Mouse (Mus musculus) cortical plate, adult 2 months (tissue): Measurements from ENCODE around the gene Nf1. TPM values are rescaled to one million over a fixed set of nuclear protein-coding genes. Genes with fewer than 3 reads are reported as not detected.
A peak's percentile ranks its signal among the peaks of the same experiment; 100 is the strongest.

Experiments
- H3K27ac ChIP-seq: fragments of 200-500 bp; 2 replicates; pipeline ENCODE4 v1.5.1; 2012; ENCODE audit warnings: low read length, control low read depth, inconsistent platforms; ENCODE audit not compliant: insufficient read depth
- H3K4me1 ChIP-seq: fragments of 200-500 bp; 2 replicates; pipeline ENCODE4 v1.6.1; 2011; ENCODE audit warnings: low read length; ENCODE audit not compliant: control insufficient read depth, insufficient read depth
- H3K4me3 ChIP-seq: fragments of 200-500 bp; 2 replicates; pipeline ENCODE4 v1.5.1; 2011; ENCODE audit warnings: mild to moderate bottlenecking, low read length, control low read depth; ENCODE audit not compliant: insufficient read depth
- CTCF ChIP-seq: fragments of 200-500 bp; IDR thresholded peaks from 2 replicates; pipeline ENCODE4 v1.5.1; 2011; ENCODE audit warnings: mild to moderate bottlenecking, control low read depth, low read length; ENCODE audit not compliant: insufficient read depth; ENCODE audit errors: extremely low read depth
- POLR2A ChIP-seq: fragments of 200-500 bp; IDR thresholded peaks from 2 replicates; pipeline ENCODE4 v1.6.1; 2011; ENCODE audit warnings: mild to moderate bottlenecking, low read length, control low read depth; ENCODE audit not compliant: insufficient read depth; ENCODE audit errors: extremely low read depth
- polyA plus RNA-seq: library from polyadenylated mRNA; depleted of rRNA; stranded (reverse); fragments of >200 nt; gene quantifications from 2 replicates; pipeline ENCODE4 v1.2.3, GENCODE M21; 2012

Gene Nf1
- polyA plus RNA-seq, 1 experiment, result 33.8 TPM

- H3K4me3 ChIP-seq, result no peak overlapping the region
- no peaks in the 10 kb centered on the region for H3K4me1 ChIP-seq
- no peak for TF ChIP-seq POLR2A
- TF ChIP-seq CTCF, result no peak
- no peak overlapping the region for H3K27ac ChIP-seq
These were observed 33.5 kb downstream of the Nf1 start for GRCm38 (mm10) chr11:79373031-79373430.

GRCm38 (mm10) chr11:79398336-79398735 lies 58.8 kb downstream of the Nf1 start:
- Histone ChIP-seq H3K27ac (no peak overlapping the region), H3K4me1 (peaks cover 1% of the 10 kb centered on the region; the same call in 1 of the 2 replicates), H3K4me3 (no peak overlapping the region)
- TF ChIP-seq CTCF, result peak; percentile 95
- no peak for TF ChIP-seq POLR2A

GRCm38 (mm10) chr11:79403625-79404319 lies 64.3 kb downstream of the Nf1 start:
- no peak overlapping the region for H3K4me3 ChIP-seq
- H3K4me1 ChIP-seq, result no peaks in the 10 kb centered on the region
- no peak overlapping the region for H3K27ac ChIP-seq
- TF ChIP-seq CTCF (no peak), POLR2A (no peak)

DNA sequence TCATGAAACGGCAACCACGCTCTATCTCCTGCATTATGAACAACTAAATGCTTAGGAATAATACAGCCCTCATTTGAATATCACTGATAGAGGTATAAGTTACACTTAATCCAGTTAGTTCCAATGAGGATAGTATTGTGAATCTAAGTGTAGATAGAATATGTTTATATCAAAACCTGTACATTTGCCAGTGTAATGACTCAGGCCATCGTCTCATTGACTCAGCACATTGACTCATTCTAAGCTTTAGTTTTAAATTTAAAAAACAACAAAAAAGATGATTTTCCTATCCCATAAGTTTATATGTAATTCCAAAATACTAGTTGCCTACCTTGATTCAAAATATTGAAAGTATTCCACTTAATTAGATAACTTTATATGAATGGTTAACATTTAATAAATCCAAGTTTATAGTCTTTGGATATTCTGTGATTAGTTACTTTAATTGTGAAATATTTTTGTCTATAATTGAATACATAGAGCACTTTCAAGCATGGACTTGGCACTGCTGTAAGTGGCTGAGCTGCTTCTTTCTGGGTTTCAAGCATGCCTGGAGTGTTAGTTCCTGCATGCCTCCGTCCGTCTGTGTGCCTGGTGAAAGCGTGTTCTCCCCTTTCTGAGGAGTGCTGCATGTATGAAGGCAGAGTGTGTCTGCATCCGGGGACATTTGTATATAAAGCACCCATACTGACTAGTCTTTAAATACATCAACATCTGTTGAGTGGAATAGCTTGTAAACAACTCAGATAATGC lies 74.4 kb downstream of the Nf1 start:
- no peak overlapping the region for H3K27ac ChIP-seq
- no peak for TF ChIP-seq CTCF
- TF ChIP-seq POLR2A, result no peak
- H3K4me3 ChIP-seq, result no peak overlapping the region

GRCm38 (mm10) chr11:79422496-79422895 lies 83.0 kb downstream of the Nf1 start:
- no peaks in the 10 kb centered on the region for H3K4me1 ChIP-seq
- no peak overlapping the region for H3K27ac ChIP-seq
- TF ChIP-seq CTCF (no peak), POLR2A (no peak)
- H3K4me3 ChIP-seq, result no peak overlapping the region

More for the DNA sequence above, 74.4 kb downstream of the Nf1 start:
- H3K4me1 ChIP-seq, result no peaks in the 10 kb centered on the region; the same call in 1 of the 2 replicates

- TF ChIP-seq CTCF (no peak), POLR2A (no peak)
- Histone ChIP-seq H3K4me3 (no peak overlapping the region), H3K4me1 (no peaks in the 10 kb centered on the region), H3K27ac (no peak overlapping the region)
These were observed 87.1 kb downstream of the Nf1 start for GRCm38 (mm10) chr11:79426571-79426970.

DNA sequence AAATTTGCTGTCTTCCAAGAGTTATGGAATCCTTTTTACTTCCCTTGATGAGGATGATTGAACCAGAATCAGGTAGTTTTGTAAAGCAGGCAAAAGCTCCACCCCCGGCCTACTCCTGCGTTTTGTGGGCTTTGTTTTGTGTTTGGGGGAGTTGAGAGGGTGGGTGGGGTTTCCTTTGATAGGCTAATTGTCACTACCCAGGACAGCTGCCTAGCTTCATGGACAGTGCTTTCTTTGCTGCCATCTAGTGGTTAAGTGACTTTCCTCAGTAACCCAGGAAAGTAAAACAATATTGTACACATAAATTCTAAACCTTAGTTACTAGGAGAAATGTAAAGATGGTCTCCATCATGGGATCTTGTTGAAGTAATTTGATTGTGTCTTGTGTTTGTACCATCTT lies 88.1 kb downstream of the Nf1 start:
- Histone ChIP-seq H3K4me3 (no peak overlapping the region), H3K27ac (no peak overlapping the region), H3K4me1 (no peaks in the 10 kb centered on the region)
- TF ChIP-seq CTCF (peak; percentile 50; the same call in 1 of the 2 replicates), POLR2A (no peak)

GRCm38 (mm10) chr11:79435252-79435651 lies 95.8 kb downstream of the Nf1 start:
- Histone ChIP-seq H3K4me3 (no peak overlapping the region), H3K27ac (no peak overlapping the region), H3K4me1 (no peaks in the 10 kb centered on the region)
- TF ChIP-seq CTCF, result no peak
- no peak for TF ChIP-seq POLR2A

- Histone ChIP-seq H3K4me1 (no peaks in the 10 kb centered on the region), H3K4me3 (no peak overlapping the region)
- TF ChIP-seq POLR2A (no peak), CTCF (no peak)
These were observed 108.9 kb downstream of the Nf1 start for GRCm38 (mm10) chr11:79448361-79448760.

DNA sequence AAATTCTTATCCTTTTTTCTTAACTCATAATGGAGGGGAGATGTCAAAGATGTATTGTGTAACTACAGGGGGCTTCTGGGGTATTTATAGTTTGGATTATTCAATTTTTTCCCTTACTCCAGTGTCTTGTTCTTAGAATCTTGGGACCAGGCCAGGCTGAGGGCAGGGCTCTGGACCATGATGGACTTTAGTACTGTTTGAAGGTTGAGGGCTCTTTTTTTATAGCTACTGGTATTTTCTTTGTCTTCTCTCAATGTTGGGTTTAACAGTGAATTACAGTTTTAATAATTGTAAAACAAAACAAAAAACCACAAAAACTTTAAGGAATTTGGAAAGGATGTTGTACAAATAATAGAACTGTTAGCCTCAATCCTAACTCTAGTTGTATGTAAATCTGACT lies 113.5 kb downstream of the Nf1 start:
- no peak overlapping the region for H3K27ac ChIP-seq
- H3K4me1 ChIP-seq, result peaks cover 3% of the 10 kb centered on the region
- TF ChIP-seq CTCF, result no peak
- no peak for TF ChIP-seq POLR2A
- H3K4me3 ChIP-seq, result no peak overlapping the region

More at GRCm38 (mm10) chr11:79448361-79448760, 108.9 kb downstream of the Nf1 start:
- no peak overlapping the region for H3K27ac ChIP-seq
